Mouse (Mus musculus) heart, embryonic 16.5 days (tissue): Measurements from ENCODE around the gene Gm21988. TPM values are rescaled to one million over a fixed set of nuclear protein-coding genes. Genes with fewer than 3 reads are reported as not detected.

Experiments
- ATAC-seq: fragments of 200-750 bp; cut with Nextera tagmentation; replicated peaks from 2 replicates; pipeline ENCODE4 v1.8.0; 2017; ENCODE audit warnings: moderate number of reproducible peaks; ENCODE audit not compliant: insufficient read depth, low FRiP score; ENCODE audit errors: extremely low read depth
- H3K27ac ChIP-seq: fragments of 300-500 bp; sonication (generic); 2 replicates; pipeline ENCODE4 v1.5.1; 2014; ENCODE audit warnings: mild to moderate bottlenecking, low read length, control low read depth, moderate library complexity
- H3K27me3 ChIP-seq: fragments of 300-500 bp; sonication (generic); 2 replicates; pipeline ENCODE4 v1.6.1; 2014; ENCODE audit warnings: low read length, mixed read lengths; ENCODE audit not compliant: control insufficient read depth, insufficient read depth
- H3K36me3 ChIP-seq: fragments of 300-500 bp; sonication (generic); 2 replicates; pipeline ENCODE4 v1.6.1; 2014; ENCODE audit not compliant: control insufficient read depth, insufficient read depth
- H3K4me1 ChIP-seq: fragments of 300-500 bp; sonication (generic); 2 replicates; pipeline ENCODE4 v1.6.1; 2014; ENCODE audit warnings: low read length, mixed read lengths; ENCODE audit not compliant: control insufficient read depth, insufficient read depth
- H3K4me2 ChIP-seq: fragments of 300-500 bp; sonication (generic); 2 replicates; pipeline ENCODE4 v1.6.1; 2014; ENCODE audit warnings: low read depth, mild to moderate bottlenecking, control low read depth, low read length
- H3K4me3 ChIP-seq: fragments of 300-500 bp; sonication (generic); 2 replicates; pipeline ENCODE4 v1.5.1; 2014; ENCODE audit warnings: mild to moderate bottlenecking, control low read depth, low read length
- H3K9ac ChIP-seq: fragments of 300-500 bp; sonication (generic); 2 replicates; pipeline ENCODE4 v1.6.1; 2014; ENCODE audit warnings: low read length, control low read depth
- H3K9me3 ChIP-seq: fragments of 300-500 bp; sonication (generic); replicated peaks from 2 replicates; pipeline ENCODE4 v1.6.1; 2016; ENCODE audit warnings: low read length; ENCODE audit not compliant: control insufficient read depth
- WGBS: fragments of 180-500 bp; shearing (Covaris S2); extraction: QIAGEN DNeasy Blood & Tissue Kit; methylation state at CpG from one replicate; pipeline ENCODE4 v1.1.7; 2014; 5-methylcytosine and 5-hydroxymethylcytosine counted together
- polyA plus RNA-seq: library from polyadenylated mRNA; unstranded; fragments of >200 nt; fragmentation: Nextera tagmentation; extraction: Ambion mirVana; gene quantifications from 2 replicates; pipeline ENCODE4 v1.2.1, GENCODE M21; 2015

The Gm21988 gene
- polyA plus RNA-seq, 1 experiment from 2014 or later: 8.2 TPM

DNA sequence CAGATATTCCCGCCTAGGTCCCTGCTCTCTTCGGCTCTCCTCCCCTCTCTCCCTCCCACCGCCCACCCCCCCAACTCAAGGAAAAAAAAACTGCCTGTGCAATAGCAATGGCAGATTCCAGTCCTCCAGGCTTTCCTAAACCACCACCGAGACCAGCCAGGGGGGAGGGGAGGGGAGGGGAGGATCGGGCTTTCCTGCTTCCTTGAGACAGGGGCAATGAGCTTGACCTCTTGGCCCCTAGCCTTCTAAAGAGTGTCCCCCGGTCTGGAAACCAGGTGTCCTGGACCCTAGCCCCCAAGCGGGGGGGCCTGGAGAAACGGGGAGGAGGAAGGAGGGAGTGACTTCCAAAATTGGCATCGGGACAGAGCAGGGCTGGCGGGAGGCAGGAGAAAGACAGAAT, 7.1 kb downstream of the Gm21988 start:
- 7% methylated on average over 9 of the region's 10 CpGs for WGBS
- peaks cover 19% of the 10 kb centered on the region for H3K4me1 ChIP-seq

DNA sequence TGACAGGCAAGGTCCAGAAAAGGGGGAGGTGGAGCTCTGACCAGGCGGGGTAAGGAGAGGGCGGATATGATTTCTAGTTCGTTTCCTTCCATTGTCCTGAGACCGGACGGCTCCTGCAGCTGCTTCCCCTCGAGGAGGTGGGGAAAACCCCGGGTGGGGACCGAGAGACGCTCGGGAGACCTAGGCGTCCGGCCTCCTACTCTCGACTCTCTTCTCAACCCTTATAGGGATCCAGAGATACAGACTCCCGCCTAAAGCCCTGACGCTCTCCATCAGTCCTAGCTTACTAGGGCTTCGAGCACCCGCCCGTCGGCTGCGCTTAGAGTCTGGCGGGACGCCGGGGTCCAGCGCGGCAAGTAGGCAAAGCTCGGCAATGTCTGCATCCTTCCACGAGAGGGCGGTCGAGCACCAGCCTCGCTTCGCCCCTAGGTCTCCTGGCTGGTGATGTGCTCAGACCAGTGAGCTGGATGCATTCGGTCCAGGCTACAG, 9.3 kb downstream of the Gm21988 start:
- Histone ChIP-seq H3K4me3 (peak overlapping the region; percentile 51), H3K36me3 (peaks cover 5% of the 10 kb centered on the region; the same call in 1 of the 2 replicates), H3K9me3 (no peaks in the 10 kb centered on the region), H3K27me3 (peaks cover 35% of the 10 kb centered on the region), H3K4me2 (peak overlapping the region; percentile 59), H3K9ac (0 out of 2 replicates have a peak overlapping the region, but pooled peaks have one; percentile 37), H3K27ac (peak overlapping the region; percentile 86), H3K4me1 (peaks cover 18% of the 10 kb centered on the region)
- WGBS: 1% methylated on average over 32 of the region's 32 CpGs
- ATAC-seq: peak; percentile 66

More for the DNA sequence above, 7.1 kb downstream of the Gm21988 start:
- Histone ChIP-seq H3K36me3 (peaks cover 10% of the 10 kb centered on the region; the same call in 1 of the 2 replicates), H3K9me3 (no peaks in the 10 kb centered on the region), H3K9ac (peak overlapping the region; percentile 74), H3K27me3 (peaks cover 22% of the 10 kb centered on the region), H3K4me3 (peak overlapping the region; percentile 56), H3K27ac (peak overlapping the region; percentile 44; the same call in 1 of the 2 replicates), H3K4me2 (peak overlapping the region; percentile 72)
- ATAC-seq: no peak

DNA sequence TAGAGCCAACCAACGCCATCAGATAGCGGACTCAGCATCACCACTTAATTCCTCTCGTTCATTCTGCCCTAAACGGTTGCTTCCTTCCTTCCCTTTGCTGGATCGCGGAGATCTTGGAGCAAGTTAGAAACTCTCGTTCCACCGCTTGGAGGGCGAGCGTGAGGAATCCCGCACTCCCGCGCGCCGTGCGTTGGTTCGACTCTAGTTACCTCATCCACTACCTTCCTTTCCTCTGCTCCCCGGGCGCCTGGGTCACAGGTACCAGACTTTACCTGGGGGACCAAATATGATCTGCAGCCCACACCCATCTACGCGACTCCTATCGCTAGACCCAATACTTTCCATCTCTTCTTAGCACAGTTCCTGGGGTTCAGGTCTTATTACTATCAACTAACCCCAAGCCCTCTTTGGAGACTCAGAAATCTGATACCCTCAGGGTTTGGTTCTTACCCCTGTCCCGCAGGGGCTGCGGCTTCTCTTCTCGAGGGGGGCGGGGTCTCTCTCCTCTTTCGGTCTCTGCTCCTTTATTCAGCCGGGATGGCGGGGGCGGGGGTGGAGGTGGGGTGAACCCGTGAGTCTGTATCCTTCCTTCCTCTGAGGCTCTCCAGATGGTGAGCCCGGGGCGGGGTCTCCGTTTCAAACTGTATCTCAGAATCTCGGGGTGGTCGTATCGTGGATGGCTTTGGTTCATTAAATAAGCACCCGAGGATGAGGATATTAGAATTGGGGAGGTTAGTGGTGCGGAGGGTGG, 10.2 kb downstream of the Gm21988 start, which contains the start of gene Bcl6b:
Bcl6b (minus strand) TSS at position 539 of the 751 bp plus-strand sequence.
- Histone ChIP-seq H3K27me3 (peaks cover 37% of the 10 kb centered on the region), H3K27ac (peak within 1 kb of the TSS; percentile 86), H3K4me1 (peaks cover 18% of the 10 kb centered on the region), H3K9ac (peak within 1 kb of the TSS; percentile 67), H3K4me2 (peak within 1 kb of the TSS; percentile 59), H3K4me3 (peak within 1 kb of the TSS; percentile 51), H3K36me3 (no peaks in the 10 kb centered on the region), H3K9me3 (no peaks in the 10 kb centered on the region)
- WGBS: 2% methylated on average over 39 of the region's 39 CpGs
- ATAC-seq: peak; percentile 19; the same call in 1 of the 2 replicates

DNA sequence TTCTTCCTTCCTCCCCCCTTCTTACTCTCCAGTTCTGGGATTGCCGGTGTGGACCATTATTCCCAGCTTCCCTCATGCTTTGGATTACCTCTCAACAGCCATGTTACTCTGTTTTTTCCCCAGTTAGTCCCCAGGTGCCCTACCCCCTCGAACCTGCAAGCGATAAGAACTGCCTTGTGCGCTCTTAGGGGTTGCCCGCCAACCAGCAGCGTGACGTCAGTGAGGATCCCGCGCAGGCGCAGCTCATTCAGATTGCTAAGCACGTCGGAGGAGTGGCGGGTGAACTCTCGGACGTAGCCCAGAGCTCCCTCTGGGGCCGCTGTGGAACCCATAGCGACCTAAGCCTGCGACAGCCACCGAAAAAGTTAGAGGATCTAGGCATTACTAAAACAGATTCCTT, 10.8 kb downstream of the Gm21988 start:
- Histone ChIP-seq H3K4me1 (peaks cover 18% of the 10 kb centered on the region), H3K27ac (peak overlapping the region; percentile 81), H3K4me3 (peak overlapping the region; percentile 51), H3K9ac (peak overlapping the region; percentile 67), H3K27me3 (peaks cover 40% of the 10 kb centered on the region), H3K9me3 (no peaks in the 10 kb centered on the region), H3K4me2 (peak overlapping the region; percentile 59), H3K36me3 (no peaks in the 10 kb centered on the region)
- 0 out of 2 replicates have a peak, but pooled peaks have one; percentile 23 for ATAC-seq
- under 1% methylated on average over 19 of the region's 19 CpGs for WGBS

DNA sequence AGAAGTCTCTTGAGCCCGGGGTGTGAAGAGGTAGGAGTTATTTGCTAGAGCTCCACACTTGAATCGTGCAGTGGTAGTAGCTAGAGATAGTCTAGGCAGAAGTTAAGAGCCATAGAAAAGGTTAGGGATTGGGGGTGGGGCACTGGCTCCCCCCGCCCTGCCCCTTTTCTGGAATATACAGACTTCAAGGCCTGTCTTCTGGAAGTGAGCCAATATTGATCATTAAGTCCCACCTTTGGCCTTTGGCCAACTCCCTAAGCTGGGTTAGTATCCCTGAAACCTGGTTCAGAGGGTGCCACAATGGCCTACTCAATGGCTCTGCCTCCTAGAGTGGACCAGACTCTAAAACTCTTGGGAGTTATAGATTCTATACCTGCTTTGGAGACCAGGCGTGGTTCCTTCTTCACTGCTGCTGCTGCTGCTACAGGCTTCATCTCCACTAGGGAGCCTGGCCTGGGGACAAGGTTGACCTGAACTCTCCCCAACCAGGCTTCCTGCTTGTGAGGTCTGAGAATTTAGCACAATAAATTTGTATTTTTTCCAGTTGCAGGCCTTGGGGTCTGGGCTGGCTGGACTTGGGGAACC, 11.9 kb downstream of the Gm21988 start:
- Histone ChIP-seq H3K4me2 (peak overlapping the region; percentile 59), H3K4me3 (peak overlapping the region; percentile 51), H3K36me3 (no peaks in the 10 kb centered on the region), H3K27me3 (peaks cover 41% of the 10 kb centered on the region), H3K4me1 (peaks cover 18% of the 10 kb centered on the region), H3K9ac (peak overlapping the region; percentile 56), H3K9me3 (no peaks in the 10 kb centered on the region), H3K27ac (peak overlapping the region; percentile 25; the same call in 1 of the 2 replicates)
- no peak for ATAC-seq
- WGBS: 76% methylated on average over 4 of the region's 4 CpGs

DNA sequence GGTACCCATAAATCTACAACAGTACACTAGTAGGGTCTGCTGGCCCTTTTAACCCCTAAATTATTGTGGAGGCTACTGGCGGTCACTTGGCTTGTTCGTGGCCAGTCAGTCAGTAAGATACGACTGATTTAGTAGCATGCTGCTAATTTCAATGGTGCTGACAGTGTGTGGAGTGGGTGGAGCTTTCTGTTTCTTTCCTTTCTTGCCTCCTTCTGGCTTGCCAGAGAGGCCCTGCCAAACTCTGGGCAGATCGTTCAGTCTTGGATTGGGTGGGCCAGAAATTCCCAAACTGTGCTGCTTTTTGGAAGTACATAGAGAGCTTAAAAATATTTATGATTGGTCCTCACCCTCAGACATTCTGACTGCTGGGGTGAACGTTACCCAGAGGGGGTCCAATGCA, 12.5 kb downstream of the Gm21988 start:
- 27% methylated on average over 5 of the region's 5 CpGs for whole genome bisulfite sequencing
- Histone ChIP-seq H3K27ac (peak overlapping the region; percentile 17; the same call in 1 of the 2 replicates), H3K4me1 (peaks cover 17% of the 10 kb centered on the region), H3K9me3 (no peaks in the 10 kb centered on the region), H3K27me3 (peaks cover 41% of the 10 kb centered on the region), H3K4me2 (peak overlapping the region; percentile 59), H3K4me3 (peak overlapping the region; percentile 51), H3K36me3 (no peaks in the 10 kb centered on the region), H3K9ac (peak overlapping the region; percentile 56)
- no peak for ATAC-seq

DNA sequence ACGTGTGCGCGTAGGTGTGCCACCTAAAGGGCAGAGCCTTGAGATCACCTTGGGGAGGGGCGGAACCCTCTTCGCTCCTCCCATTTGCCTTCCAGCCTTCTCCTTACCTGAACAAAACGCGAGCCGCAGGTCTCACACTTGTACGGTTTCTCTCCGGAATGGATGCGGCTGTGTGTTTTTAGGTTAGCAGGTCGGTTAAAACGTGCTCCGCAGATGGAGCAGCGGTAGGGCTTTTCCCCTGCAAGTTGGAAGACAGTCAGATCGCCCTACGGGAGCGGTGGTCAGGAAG, 13.1 kb downstream of the Gm21988 start:
- H3K4me2 ChIP-seq: peak overlapping the region; percentile 59
- no peaks in the 10 kb centered on the region for H3K9me3 ChIP-seq
- no peaks in the 10 kb centered on the region for H3K36me3 ChIP-seq
- H3K27ac ChIP-seq: no peak overlapping the region; the same call in 1 of the 2 replicates
- peak overlapping the region; percentile 51 for H3K4me3 ChIP-seq
- WGBS: 12% methylated on average over 18 of the region's 18 CpGs
- ATAC-seq: no peak
- H3K27me3 ChIP-seq: peaks cover 41% of the 10 kb centered on the region
- H3K4me1 ChIP-seq: peaks cover 20% of the 10 kb centered on the region
- peak overlapping the region; percentile 56 for H3K9ac ChIP-seq

DNA sequence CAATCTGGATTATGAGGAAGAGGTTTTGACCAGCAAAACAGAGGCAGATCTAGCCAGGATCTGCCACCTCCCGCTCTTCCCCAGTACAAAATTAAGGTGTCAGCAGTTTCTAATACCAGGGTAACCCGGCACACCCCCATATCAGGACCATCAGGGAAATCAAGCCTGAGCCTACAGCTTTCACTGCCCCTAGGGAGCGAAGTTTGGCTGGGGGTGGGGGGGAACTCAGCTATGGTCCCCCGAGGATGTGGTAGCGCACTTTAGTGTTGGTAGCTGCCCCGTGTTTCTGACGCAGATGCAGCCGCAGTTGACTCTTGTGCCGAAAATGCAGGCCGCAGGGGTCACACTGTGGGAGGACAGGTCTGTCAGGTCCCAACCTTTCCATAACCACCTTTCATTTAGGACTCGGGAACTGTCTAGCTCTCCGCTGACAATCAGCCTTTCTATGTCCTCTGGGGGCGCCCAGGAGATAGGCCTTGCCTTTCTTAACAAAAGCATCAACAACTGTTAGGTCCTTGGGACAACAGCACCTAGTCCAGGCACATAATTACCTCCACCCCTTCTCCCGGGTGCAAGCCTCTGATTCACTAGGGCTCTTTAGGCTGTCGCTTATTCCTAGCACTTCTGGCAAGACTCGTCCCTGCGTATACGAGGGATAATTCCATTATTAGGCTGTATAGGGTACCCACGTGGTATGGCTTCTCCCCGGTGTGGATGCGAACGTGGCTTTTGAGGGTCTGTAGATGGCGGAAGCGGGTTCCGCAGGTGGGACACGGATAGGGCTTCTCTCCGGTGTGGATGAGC, 13.6 kb downstream of the Gm21988 start:
- Histone ChIP-seq H3K9me3 (no peaks in the 10 kb centered on the region), H3K27ac (peak overlapping the region; percentile 25), H3K36me3 (no peaks in the 10 kb centered on the region), H3K4me2 (peak overlapping the region; percentile 59), H3K4me3 (peak overlapping the region; percentile 51), H3K9ac (peak overlapping the region; percentile 56), H3K27me3 (peaks cover 41% of the 10 kb centered on the region), H3K4me1 (peaks cover 21% of the 10 kb centered on the region)
- WGBS: 24% methylated on average over 27 of the region's 27 CpGs
- ATAC-seq: no peak
